Mouse (Mus musculus): ENCODE results near the gene Spred2.

Gene Spred2

GRCm38 (mm10) chr11:19925976-19926842 lies 2.0 kb downstream of the Spred2 start:
- DNase-seq: peak; percentile 61

- DNase-seq: no peak
Measured at GRCm38 (mm10) chr11:19926843-19927120, 2.6 kb downstream of the Spred2 start.

- no peak for DNase-seq
Measured at GRCm38 (mm10) chr11:19928633-19929032, 4.5 kb downstream of the Spred2 start.

- DNase-seq: no peak
Measured at GRCm38 (mm10) chr11:19929087-19929865, 5.1 kb downstream of the Spred2 start.

- no peak for DNase-seq
Measured at GRCm38 (mm10) chr11:19931569-19932230, 7.5 kb downstream of the Spred2 start.

GRCm38 (mm10) chr11:19932983-19933511 lies 8.9 kb downstream of the Spred2 start:
- no peak for DNase-seq

GRCm38 (mm10) chr11:19935524-19936354 lies 11.6 kb downstream of the Spred2 start:
- DNase-seq: no peak

- no peak for DNase-seq
Measured at GRCm38 (mm10) chr11:19938456-19939004, 14.4 kb downstream of the Spred2 start.

GRCm38 (mm10) chr11:19939305-19939730 lies 15.1 kb downstream of the Spred2 start:
- no peak for DNase-seq

- DNase-seq: no peak
Measured at GRCm38 (mm10) chr11:19939831-19940230, 15.7 kb downstream of the Spred2 start.

GRCm38 (mm10) chr11:19941156-19941777 lies 17.1 kb downstream of the Spred2 start:
- DNase-seq: no peak

GRCm38 (mm10) chr11:19941978-19942377 lies 17.8 kb downstream of the Spred2 start:
- no peak for DNase-seq

GRCm38 (mm10) chr11:19943753-19944152 lies 19.6 kb downstream of the Spred2 start:
- no peak for DNase-seq

- DNase-seq: no peak
Measured at GRCm38 (mm10) chr11:19944701-19945100, 20.5 kb downstream of the Spred2 start.

GRCm38 (mm10) chr11:19946721-19947120 lies 22.5 kb downstream of the Spred2 start:
- DNase-seq: no peak

- no peak for DNase-seq
Measured at GRCm38 (mm10) chr11:19947626-19948135, 23.5 kb downstream of the Spred2 start.

- no peak for DNase-seq
Measured at GRCm38 (mm10) chr11:19949725-19950124, 25.6 kb downstream of the Spred2 start.

GRCm38 (mm10) chr11:19950169-19950568 lies 26.0 kb downstream of the Spred2 start:
- DNase-seq: no peak

GRCm38 (mm10) chr11:19952963-19953362 lies 28.8 kb downstream of the Spred2 start:
- DNase-seq: no peak

- no peak for DNase-seq
Measured at GRCm38 (mm10) chr11:19953919-19954318, 29.7 kb downstream of the Spred2 start.

GRCm38 (mm10) chr11:19955069-19955468 lies 30.9 kb downstream of the Spred2 start:
- no peak for DNase-seq
